Mouse (Mus musculus) heart, embryonic 11.5 days (tissue): ENCODE data around the gene Cyp11a1. TPM values are rescaled to one million over a fixed set of nuclear protein-coding genes. Genes with fewer than 3 reads are reported as not detected.

Experiments
- ATAC-seq: fragments of 200-750 bp; cut with Nextera tagmentation; replicated peaks from 2 replicates; pipeline ENCODE4 v1.8.0; 2017; ENCODE audit warnings: moderate library complexity; ENCODE audit not compliant: insufficient number of reproducible peaks, low FRiP score, low TSS enrichment
- H3K27ac ChIP-seq: fragments of 300-500 bp; sonication (generic); 2 replicates; pipeline ENCODE4 v1.5.1; 2014; ENCODE audit warnings: mild to moderate bottlenecking, low read depth, low read length
- H3K27me3 ChIP-seq: fragments of 300-500 bp; sonication (generic); 2 replicates; pipeline ENCODE4 v1.6.1; 2014; ENCODE audit warnings: mild to moderate bottlenecking, low read length, mixed read lengths; ENCODE audit not compliant: control insufficient read depth, insufficient read depth
- H3K36me3 ChIP-seq: fragments of 300-500 bp; sonication (generic); 2 replicates; pipeline ENCODE4 v1.6.1; 2014; ENCODE audit warnings: mild to moderate bottlenecking, low read length, moderate library complexity, mixed read lengths; ENCODE audit not compliant: control insufficient read depth, insufficient read depth
- H3K4me1 ChIP-seq: fragments of 300-500 bp; sonication (generic); 2 replicates; pipeline ENCODE4 v1.6.1; 2014; ENCODE audit warnings: low read length; ENCODE audit not compliant: control insufficient read depth, insufficient read depth
- H3K4me2 ChIP-seq: fragments of 300-500 bp; sonication (generic); 2 replicates; pipeline ENCODE4 v1.6.1; 2014; ENCODE audit warnings: mild to moderate bottlenecking, moderate library complexity
- H3K4me3 ChIP-seq: fragments of 300-500 bp; sonication (generic); 2 replicates; pipeline ENCODE4 v1.5.1; 2014; ENCODE audit warnings: low read depth, low read length
- H3K9ac ChIP-seq: fragments of 300-500 bp; sonication (generic); 2 replicates; pipeline ENCODE4 v1.6.1; 2014; ENCODE audit warnings: mild to moderate bottlenecking, low read depth, low read length, moderate library complexity
- H3K9me3 ChIP-seq: fragments of 300-500 bp; sonication (generic); replicated peaks from 2 replicates; pipeline ENCODE4 v1.6.1; 2016; ENCODE audit warnings: low read length; ENCODE audit not compliant: control insufficient read depth
- WGBS: fragments of 180-500 bp; shearing (Covaris S2); extraction: QIAGEN DNeasy Blood & Tissue Kit; methylation state at CpG from one replicate; pipeline ENCODE4 v1.1.7; 2014; ENCODE audit not compliant: insufficient replicate concordance; 5-methylcytosine and 5-hydroxymethylcytosine counted together
- polyA plus RNA-seq: library from polyadenylated mRNA; unstranded; fragments of >200 nt; fragmentation: Nextera tagmentation; extraction: Ambion mirVana; gene quantifications from 2 replicates; pipeline ENCODE4 v1.2.1, GENCODE M21; 2014

Cyp11a1 gene
- polyA plus RNA-seq, 1 experiment from 2014 or later: not detected

DNA sequence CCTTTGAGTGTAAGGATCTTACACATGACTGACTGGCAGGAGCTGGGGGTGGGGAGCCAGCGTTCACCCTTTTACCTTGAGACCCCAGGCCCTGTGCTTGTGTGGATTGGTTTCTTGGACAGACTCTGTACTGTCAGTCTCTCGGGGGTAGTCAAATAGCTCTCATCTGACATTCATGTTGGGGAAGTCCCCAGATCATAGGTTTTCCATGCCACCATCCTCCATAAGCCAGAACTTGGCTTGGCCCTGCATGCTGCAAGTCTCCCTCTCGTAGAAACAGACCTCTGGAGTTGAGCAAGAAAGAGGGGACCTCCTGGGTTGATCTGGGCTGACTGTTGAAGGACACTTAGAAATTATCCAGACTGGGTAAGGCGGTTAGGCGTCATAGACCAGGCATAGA is 12.2 kb downstream of the Cyp11a1 start:
- H3K9me3 ChIP-seq: no peaks in the 10 kb centered on the region
- WGBS: 73% methylated on average over 5 of the region's 5 CpGs
- H3K27ac ChIP-seq: no peak overlapping the region
- no peak overlapping the region for H3K4me3 ChIP-seq
- peaks cover 5% of the 10 kb centered on the region; the same call in 1 of the 2 replicates for H3K4me1 ChIP-seq
- no peak overlapping the region for H3K4me2 ChIP-seq
- no peak for ATAC-seq
- no peaks in the 10 kb centered on the region for H3K36me3 ChIP-seq
- H3K9ac ChIP-seq: no peak overlapping the region
- H3K27me3 ChIP-seq: no peaks in the 10 kb centered on the region; the same call in 1 of the 2 replicates

- no peaks in the 10 kb centered on the region for H3K4me1 ChIP-seq
- no peak overlapping the region for H3K4me2 ChIP-seq
- H3K27ac ChIP-seq: no peak overlapping the region
- no peak overlapping the region for H3K9ac ChIP-seq
- ATAC-seq: no peak
- no peaks in the 10 kb centered on the region for H3K9me3 ChIP-seq
- 75% methylated on average over 9 of the region's 9 CpGs for WGBS
- no peaks in the 10 kb centered on the region for H3K36me3 ChIP-seq
- no peaks in the 10 kb centered on the region; the same call in 1 of the 2 replicates for H3K27me3 ChIP-seq
- no peak overlapping the region for H3K4me3 ChIP-seq
Measured at GRCm38 (mm10) chr9:58025995-58026394, 19.8 kb downstream of the Cyp11a1 start.

- Histone ChIP-seq H3K36me3 (no peaks in the 10 kb centered on the region), H3K9ac (no peak overlapping the region), H3K27me3 (peaks cover under 1% of the 10 kb centered on the region; the same call in 1 of the 2 replicates), H3K4me1 (no peaks in the 10 kb centered on the region), H3K4me2 (no peak overlapping the region), H3K4me3 (no peak overlapping the region), H3K9me3 (no peaks in the 10 kb centered on the region), H3K27ac (no peak overlapping the region)
- ATAC-seq: no peak
- WGBS: 41% methylated on average over 2 of the region's 2 CpGs
Measured at GRCm38 (mm10) chr9:58027426-58028180, 21.4 kb downstream of the Cyp11a1 start.

DNA sequence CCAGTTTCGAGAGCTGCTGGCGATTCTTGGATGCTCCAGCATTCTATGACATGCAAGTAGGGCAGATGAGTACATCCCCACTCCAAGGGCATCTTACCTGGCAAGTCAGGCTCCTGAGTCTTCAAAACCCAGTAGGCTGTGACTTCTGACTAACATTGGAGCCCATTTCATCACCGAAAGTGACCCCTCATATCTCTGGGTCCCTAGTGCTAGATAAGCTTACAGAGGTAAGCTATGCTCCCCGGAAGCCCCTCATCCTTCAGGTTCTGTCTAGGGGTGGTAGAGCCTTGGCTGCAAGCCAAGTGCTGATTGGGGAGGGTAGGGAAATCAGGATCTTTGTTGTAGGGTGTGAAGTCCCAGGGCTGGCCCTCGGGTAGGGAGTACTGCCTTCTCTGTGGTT is 22.6 kb downstream of the Cyp11a1 start:
- H3K4me3 ChIP-seq: no peak overlapping the region
- peaks cover 7% of the 10 kb centered on the region; the same call in 1 of the 2 replicates for H3K27me3 ChIP-seq
- no peak for ATAC-seq
- H3K4me1 ChIP-seq: no peaks in the 10 kb centered on the region
- H3K27ac ChIP-seq: no peak overlapping the region
- no peak overlapping the region for H3K4me2 ChIP-seq
- H3K36me3 ChIP-seq: no peaks in the 10 kb centered on the region
- no peaks in the 10 kb centered on the region for H3K9me3 ChIP-seq
- H3K9ac ChIP-seq: no peak overlapping the region
- WGBS: 50% methylated on average over 5 of the region's 5 CpGs

DNA sequence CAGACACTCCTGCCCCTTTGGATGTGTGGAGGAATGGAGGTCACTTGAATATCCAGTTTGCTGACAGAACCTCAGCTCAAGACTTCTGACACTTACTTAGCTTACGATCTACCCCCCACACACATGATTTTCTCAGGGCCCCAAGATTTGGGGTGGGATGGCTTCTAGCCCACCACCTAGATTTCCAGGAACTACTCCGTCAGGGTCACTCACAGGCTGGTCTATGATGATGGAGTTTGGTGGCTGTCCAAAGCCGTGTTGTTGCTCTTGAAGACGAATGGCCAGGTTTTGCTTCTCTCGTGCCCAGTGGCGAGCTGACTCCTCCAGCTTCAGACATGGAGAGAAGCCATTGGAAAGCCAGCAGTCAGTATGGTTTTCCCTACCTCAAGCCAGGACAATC is 23.4 kb downstream of the Cyp11a1 start:
- Histone ChIP-seq H3K27me3 (peaks cover 7% of the 10 kb centered on the region; the same call in 1 of the 2 replicates), H3K9ac (no peak overlapping the region), H3K9me3 (no peaks in the 10 kb centered on the region), H3K4me3 (no peak overlapping the region), H3K36me3 (no peaks in the 10 kb centered on the region), H3K4me2 (no peak overlapping the region), H3K4me1 (no peaks in the 10 kb centered on the region), H3K27ac (no peak overlapping the region)
- WGBS: 82% methylated on average over 6 of the region's 6 CpGs
- ATAC-seq: no peak

DNA sequence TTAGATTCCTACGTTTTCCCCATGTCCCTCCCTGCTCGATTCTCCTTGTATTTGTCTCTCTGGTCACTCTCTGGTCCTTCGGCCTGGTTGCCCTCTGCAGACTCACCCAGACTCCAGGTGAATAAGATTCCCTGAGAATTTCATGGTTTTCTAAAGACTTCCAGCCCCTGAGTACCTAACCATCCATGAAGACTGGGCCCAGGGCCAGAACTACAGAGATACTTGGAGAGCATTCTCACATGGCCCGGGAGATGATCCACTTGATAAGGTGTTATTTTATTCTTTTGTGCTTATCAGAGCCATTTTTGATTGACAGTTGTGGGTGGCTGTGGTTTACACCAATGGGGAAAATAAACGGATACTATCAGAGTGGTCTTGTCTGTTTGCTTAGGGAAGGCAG is 25.7 kb downstream of the Cyp11a1 start:
- no peak overlapping the region for H3K4me2 ChIP-seq
- ATAC-seq: no peak
- H3K9ac ChIP-seq: no peak overlapping the region
- WGBS: 71% methylated on average over 5 of the region's 5 CpGs
- H3K9me3 ChIP-seq: no peaks in the 10 kb centered on the region
- H3K4me3 ChIP-seq: no peak overlapping the region
- H3K4me1 ChIP-seq: no peaks in the 10 kb centered on the region
- H3K27ac ChIP-seq: no peak overlapping the region
- no peaks in the 10 kb centered on the region for H3K36me3 ChIP-seq
- peaks cover 11% of the 10 kb centered on the region for H3K27me3 ChIP-seq

DNA sequence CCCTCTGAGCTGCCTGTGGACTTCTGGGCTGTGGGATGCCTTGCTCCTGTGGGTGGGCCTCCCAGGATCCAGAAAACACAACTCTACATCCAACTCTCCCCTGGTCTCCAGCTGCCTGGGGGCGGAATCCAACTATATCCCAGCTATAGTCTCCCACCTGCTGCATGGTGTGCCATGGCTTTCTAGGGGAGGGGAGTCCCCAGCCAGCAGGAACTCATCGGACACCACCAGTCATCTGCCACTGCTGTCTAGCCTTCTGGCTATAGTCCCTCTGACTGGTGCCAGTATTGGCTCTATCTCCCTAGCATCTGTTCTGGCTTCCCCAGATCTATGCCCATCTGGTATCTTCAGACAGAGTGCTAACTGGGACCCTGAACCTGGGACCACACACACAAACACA is 29.3 kb downstream of the Cyp11a1 start:
- Histone ChIP-seq H3K4me2 (no peak overlapping the region), H3K4me1 (no peaks in the 10 kb centered on the region), H3K4me3 (no peak overlapping the region), H3K9me3 (no peaks in the 10 kb centered on the region), H3K27me3 (peaks cover 23% of the 10 kb centered on the region), H3K27ac (no peak overlapping the region), H3K36me3 (no peaks in the 10 kb centered on the region), H3K9ac (no peak overlapping the region)
- 55% methylated on average over 2 of the region's 2 CpGs for WGBS
- no peak for ATAC-seq

GRCm38 (mm10) chr9:58035951-58036698 is 29.9 kb downstream of the Cyp11a1 start:
- Histone ChIP-seq H3K27ac (no peak overlapping the region), H3K9ac (no peak overlapping the region), H3K9me3 (no peaks in the 10 kb centered on the region), H3K4me2 (no peak overlapping the region), H3K27me3 (peaks cover 23% of the 10 kb centered on the region), H3K36me3 (no peaks in the 10 kb centered on the region), H3K4me3 (no peak overlapping the region), H3K4me1 (no peaks in the 10 kb centered on the region)
- WGBS: 61% methylated on average over 7 of the region's 7 CpGs
- no peak for ATAC-seq
